Mouse (Mus musculus) intestine, embryonic 14.5 days (tissue): Measurements from ENCODE around the gene Atg9b. TPM values are rescaled to one million over a fixed set of nuclear protein-coding genes. Genes with fewer than 3 reads are reported as not detected.

Experiments
- ATAC-seq: fragments of 200-750 bp; cut with Nextera tagmentation; replicated peaks from 2 replicates; pipeline ENCODE4 v1.8.0; 2017; ENCODE audit warnings: low read depth, moderate number of reproducible peaks, moderate TSS enrichment, moderate library complexity; ENCODE audit not compliant: low FRiP score, low TSS enrichment
- DNase-seq: peaks from one replicate; pipeline ENCODE4 v3.0.0-alpha.2; 2018; ENCODE audit warnings: low spot score
- H3K27ac ChIP-seq: fragments of 300-500 bp; sonication (generic); 2 replicates; pipeline ENCODE4 v1.5.1; 2014; ENCODE audit warnings: low read depth, mild to moderate bottlenecking, control low read depth
- H3K27me3 ChIP-seq: fragments of 300-500 bp; sonication (generic); replicated peaks from 2 replicates; pipeline ENCODE4 v1.6.1; 2014; ENCODE audit warnings: low read length, control low read depth; ENCODE audit not compliant: control insufficient read depth, insufficient read depth
- H3K36me3 ChIP-seq: fragments of 300-500 bp; sonication (generic); 2 replicates; pipeline ENCODE4 v1.6.1; 2014; ENCODE audit warnings: low read length, control low read depth; ENCODE audit not compliant: control insufficient read depth, insufficient read depth
- H3K4me1 ChIP-seq: fragments of 300-500 bp; sonication (generic); replicated peaks from 2 replicates; pipeline ENCODE4 v1.6.1; 2014; ENCODE audit warnings: low read length, control low read depth, mixed read lengths; ENCODE audit not compliant: control insufficient read depth, insufficient read depth
- H3K4me2 ChIP-seq: fragments of 300-500 bp; sonication (generic); 2 replicates; pipeline ENCODE4 v1.6.1; 2014; ENCODE audit warnings: low read length
- H3K4me3 ChIP-seq: fragments of 300-500 bp; sonication (generic); 2 replicates; pipeline ENCODE4 v1.5.1; 2014; ENCODE audit warnings: low read depth, low read length, control low read depth, mixed read lengths
- H3K9ac ChIP-seq: fragments of 300-500 bp; sonication (generic); 2 replicates; pipeline ENCODE4 v1.6.1; 2014; ENCODE audit warnings: mild to moderate bottlenecking, low read length
- H3K9me3 ChIP-seq: fragments of 300-500 bp; sonication (generic); 2 replicates; pipeline ENCODE4 v1.6.1; 2016; ENCODE audit warnings: low read length, control low read depth; ENCODE audit not compliant: control insufficient read depth
- WGBS: fragments of 180-500 bp; shearing (Covaris S2); extraction: QIAGEN DNeasy Blood & Tissue Kit; methylation state at CpG from one replicate; pipeline ENCODE4 v1.1.7; 2014; 5-methylcytosine and 5-hydroxymethylcytosine counted together
- polyA plus RNA-seq: library from polyadenylated mRNA; unstranded; fragments of >200 nt; fragmentation: Nextera tagmentation; extraction: Ambion mirVana; gene quantifications from 2 replicates; pipeline ENCODE4 v1.2.1, GENCODE M21; 2014

Atg9b gene
- polyA plus RNA-seq, 1 experiment from 2014 or later: 0.66 TPM

DNA sequence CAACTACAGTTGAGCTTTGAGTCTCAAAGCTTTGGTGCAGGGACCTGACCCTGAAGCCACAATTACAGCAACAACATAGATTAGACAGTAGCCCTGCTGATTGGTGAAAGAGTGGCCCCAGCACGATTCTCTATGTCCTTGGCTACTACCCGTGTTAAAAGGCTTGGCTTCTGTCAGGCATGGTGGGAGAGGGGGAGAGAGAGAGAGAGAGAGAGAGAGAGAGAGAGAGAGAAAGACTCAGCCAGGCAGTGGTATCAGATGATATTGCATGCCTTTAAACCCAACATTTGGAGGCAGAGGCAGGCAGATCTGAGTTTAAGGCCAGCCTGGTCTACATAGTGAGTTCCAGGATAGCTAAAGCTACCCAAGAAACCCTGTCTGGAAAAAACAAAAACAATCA lies 10.0 kb downstream of the Atg9b start:
- Histone ChIP-seq H3K4me1 (0 out of 2 replicates have a peak, but pooled peaks cover 9% of the 10 kb centered on the region), H3K27ac (no peak overlapping the region), H3K9ac (no peak overlapping the region), H3K9me3 (no peaks in the 10 kb centered on the region), H3K27me3 (peaks cover 13% of the 10 kb centered on the region; the same call in 1 of the 2 replicates), H3K36me3 (no peaks in the 10 kb centered on the region), H3K4me2 (no peak overlapping the region), H3K4me3 (no peak overlapping the region)
- DNase-seq (no peak), ATAC-seq (no peak)
- WGBS: 64% methylated on average over 2 of the region's 2 CpGs

DNA sequence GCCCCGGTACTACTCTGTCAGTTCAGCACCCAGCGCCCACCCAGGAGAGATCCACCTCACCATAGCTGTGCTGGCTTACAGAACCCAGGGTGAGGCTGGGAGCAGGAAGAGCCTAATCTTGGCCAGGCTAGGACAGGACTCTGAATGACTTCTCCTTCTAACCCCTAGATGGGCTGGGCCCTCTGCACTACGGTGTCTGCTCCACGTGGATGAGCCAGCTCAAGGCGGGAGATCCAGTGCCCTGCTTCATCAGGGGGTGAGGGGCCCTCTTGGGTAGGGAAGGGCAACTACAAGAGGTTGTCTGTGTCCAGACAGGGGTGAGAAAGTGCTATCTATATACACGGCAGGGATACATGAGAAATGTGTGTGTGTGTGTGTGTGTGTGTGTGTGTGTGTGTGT lies 10.5 kb downstream of the Atg9b start:
- ATAC-seq: no peak

DNA sequence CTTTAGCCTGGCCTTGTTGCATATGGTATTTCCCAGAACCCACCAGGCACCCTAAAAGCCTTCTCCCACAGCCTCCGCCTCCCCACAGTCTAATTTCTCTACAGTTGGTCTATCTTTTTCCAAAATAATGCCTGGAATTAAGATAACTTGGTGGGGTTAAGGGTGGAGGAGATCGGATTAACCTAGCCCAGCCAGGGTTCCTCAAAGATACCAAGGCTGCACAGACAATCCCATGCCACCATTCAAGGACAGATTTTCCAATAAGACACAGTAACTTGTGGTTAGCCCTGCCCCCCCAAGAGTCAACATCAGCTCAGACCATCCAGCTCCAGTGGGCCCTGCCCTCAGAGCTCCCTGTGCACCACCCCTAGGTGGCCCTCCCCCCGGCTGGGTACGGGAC lies 11.4 kb downstream of the Atg9b start:
- Histone ChIP-seq H3K9me3 (no peaks in the 10 kb centered on the region), H3K4me2 (no peak overlapping the region), H3K27ac (no peak overlapping the region), H3K4me3 (no peak overlapping the region), H3K36me3 (no peaks in the 10 kb centered on the region), H3K4me1 (0 out of 2 replicates have a peak, but pooled peaks cover 9% of the 10 kb centered on the region), H3K9ac (no peak overlapping the region), H3K27me3 (no peaks in the 10 kb centered on the region)
- DNase-seq (no peak), ATAC-seq (no peak)
- WGBS: 84% methylated on average over 4 of the region's 4 CpGs

More for the DNA sequence above, 10.5 kb downstream of the Atg9b start:
- no peak for DNase-seq
- H3K4me1 ChIP-seq: 0 out of 2 replicates have a peak, but pooled peaks cover 9% of the 10 kb centered on the region
- no peaks in the 10 kb centered on the region for H3K9me3 ChIP-seq
- no peak overlapping the region for H3K27ac ChIP-seq
- H3K4me2 ChIP-seq: no peak overlapping the region
- WGBS: 74% methylated on average over 6 of the region's 6 CpGs
- H3K36me3 ChIP-seq: no peaks in the 10 kb centered on the region
- no peak overlapping the region for H3K9ac ChIP-seq
- no peak overlapping the region for H3K4me3 ChIP-seq
- H3K27me3 ChIP-seq: peaks cover 8% of the 10 kb centered on the region; the same call in 1 of the 2 replicates

GRCm38 (mm10) chr5:24379501-24379900 lies 12.4 kb downstream of the Atg9b start:
- H3K4me1 ChIP-seq: 0 out of 2 replicates have a peak, but pooled peaks cover 9% of the 10 kb centered on the region
- H3K9me3 ChIP-seq: no peaks in the 10 kb centered on the region
- 60% methylated on average over 4 of the region's 4 CpGs for WGBS
- no peak overlapping the region for H3K4me2 ChIP-seq
- no peak overlapping the region for H3K27ac ChIP-seq
- no peaks in the 10 kb centered on the region for H3K36me3 ChIP-seq
- no peak for ATAC-seq
- no peak overlapping the region for H3K9ac ChIP-seq
- no peak overlapping the region for H3K4me3 ChIP-seq
- no peaks in the 10 kb centered on the region for H3K27me3 ChIP-seq
- DNase-seq: no peak

GRCm38 (mm10) chr5:24378700-24379099 lies 13.2 kb downstream of the Atg9b start:
- Histone ChIP-seq H3K36me3 (no peaks in the 10 kb centered on the region), H3K4me3 (no peak overlapping the region), H3K4me2 (no peak overlapping the region), H3K27me3 (no peaks in the 10 kb centered on the region), H3K27ac (no peak overlapping the region), H3K9ac (no peak overlapping the region), H3K4me1 (peaks cover 7% of the 10 kb centered on the region; the same call in 1 of the 2 replicates), H3K9me3 (no peaks in the 10 kb centered on the region)
- ATAC-seq (no peak), DNase-seq (no peak)
- WGBS: 73% methylated on average over 2 of the region's 2 CpGs

GRCm38 (mm10) chr5:24374666-24375328 lies 17.1 kb downstream of the Atg9b start:
- Histone ChIP-seq H3K9me3 (no peaks in the 10 kb centered on the region), H3K27me3 (no peaks in the 10 kb centered on the region), H3K4me1 (peaks cover 3% of the 10 kb centered on the region; the same call in 1 of the 2 replicates), H3K4me3 (no peak overlapping the region), H3K4me2 (no peak overlapping the region), H3K36me3 (no peaks in the 10 kb centered on the region), H3K27ac (no peak overlapping the region), H3K9ac (no peak overlapping the region)
- ATAC-seq (no peak), DNase-seq (no peak)
- 79% methylated on average over 7 of the region's 7 CpGs for WGBS

- no peak overlapping the region for H3K9ac ChIP-seq
- no peak overlapping the region for H3K4me3 ChIP-seq
- no peak overlapping the region for H3K4me2 ChIP-seq
- no peak overlapping the region for H3K27ac ChIP-seq
- peaks cover 3% of the 10 kb centered on the region; the same call in 1 of the 2 replicates for H3K4me1 ChIP-seq
- 47% methylated on average over 6 of the region's 6 CpGs for WGBS
- DNase-seq (no peak), ATAC-seq (no peak)
- no peaks in the 10 kb centered on the region for H3K27me3 ChIP-seq
- no peaks in the 10 kb centered on the region for H3K36me3 ChIP-seq
- no peaks in the 10 kb centered on the region for H3K9me3 ChIP-seq
These were observed 17.7 kb downstream of the Atg9b start for GRCm38 (mm10) chr5:24374216-24374615.

DNA sequence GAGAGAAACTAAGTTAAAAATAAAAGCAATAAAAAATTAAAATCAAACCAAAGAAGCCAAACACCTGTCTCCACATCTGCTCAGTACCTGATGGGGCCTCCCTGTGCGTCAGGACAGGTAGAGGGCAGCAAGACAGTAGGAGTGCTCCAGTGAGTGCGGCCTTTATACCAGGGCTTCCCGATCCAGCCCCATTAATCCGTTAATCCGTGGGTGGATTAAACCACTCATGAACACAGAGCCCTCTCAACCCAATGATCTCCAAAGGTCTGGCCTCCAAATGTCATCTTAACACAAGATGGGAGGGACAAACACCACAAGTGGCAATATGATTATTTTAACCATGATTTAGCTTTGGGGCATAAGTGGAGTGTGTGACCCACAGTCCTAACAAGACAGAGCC lies 18.1 kb downstream of the Atg9b start:
- Histone ChIP-seq H3K9ac (no peak overlapping the region), H3K4me3 (no peak overlapping the region), H3K4me1 (peaks cover 3% of the 10 kb centered on the region; the same call in 1 of the 2 replicates), H3K4me2 (no peak overlapping the region), H3K36me3 (no peaks in the 10 kb centered on the region), H3K27ac (no peak overlapping the region), H3K9me3 (no peaks in the 10 kb centered on the region), H3K27me3 (no peaks in the 10 kb centered on the region)
- ATAC-seq (no peak), DNase-seq (no peak)
- WGBS: 86% methylated on average over 5 of the region's 5 CpGs

- no peak for DNase-seq
- 85% methylated on average over 9 of the region's 9 CpGs for WGBS
These were observed 22.2 kb downstream of the Atg9b start for GRCm38 (mm10) chr5:24369767-24370166.

More at GRCm38 (mm10) chr5:24369767-24370166, 22.2 kb downstream of the Atg9b start:
- Histone ChIP-seq H3K4me1 (peaks cover 3% of the 10 kb centered on the region; the same call in 1 of the 2 replicates), H3K27me3 (no peaks in the 10 kb centered on the region), H3K9me3 (no peaks in the 10 kb centered on the region), H3K4me2 (no peak overlapping the region), H3K36me3 (no peaks in the 10 kb centered on the region), H3K4me3 (no peak overlapping the region), H3K27ac (no peak overlapping the region), H3K9ac (no peak overlapping the region)
- ATAC-seq: no peak
